Mouse (Mus musculus): ENCODE results near the gene Myl3. TPM values are rescaled to one million over a fixed set of nuclear protein-coding genes. Genes with fewer than 3 reads are reported as not detected.

Gene Myl3
- polyA plus RNA-seq, 1 experiment from 2014 or later: 1.2 TPM

DNA sequence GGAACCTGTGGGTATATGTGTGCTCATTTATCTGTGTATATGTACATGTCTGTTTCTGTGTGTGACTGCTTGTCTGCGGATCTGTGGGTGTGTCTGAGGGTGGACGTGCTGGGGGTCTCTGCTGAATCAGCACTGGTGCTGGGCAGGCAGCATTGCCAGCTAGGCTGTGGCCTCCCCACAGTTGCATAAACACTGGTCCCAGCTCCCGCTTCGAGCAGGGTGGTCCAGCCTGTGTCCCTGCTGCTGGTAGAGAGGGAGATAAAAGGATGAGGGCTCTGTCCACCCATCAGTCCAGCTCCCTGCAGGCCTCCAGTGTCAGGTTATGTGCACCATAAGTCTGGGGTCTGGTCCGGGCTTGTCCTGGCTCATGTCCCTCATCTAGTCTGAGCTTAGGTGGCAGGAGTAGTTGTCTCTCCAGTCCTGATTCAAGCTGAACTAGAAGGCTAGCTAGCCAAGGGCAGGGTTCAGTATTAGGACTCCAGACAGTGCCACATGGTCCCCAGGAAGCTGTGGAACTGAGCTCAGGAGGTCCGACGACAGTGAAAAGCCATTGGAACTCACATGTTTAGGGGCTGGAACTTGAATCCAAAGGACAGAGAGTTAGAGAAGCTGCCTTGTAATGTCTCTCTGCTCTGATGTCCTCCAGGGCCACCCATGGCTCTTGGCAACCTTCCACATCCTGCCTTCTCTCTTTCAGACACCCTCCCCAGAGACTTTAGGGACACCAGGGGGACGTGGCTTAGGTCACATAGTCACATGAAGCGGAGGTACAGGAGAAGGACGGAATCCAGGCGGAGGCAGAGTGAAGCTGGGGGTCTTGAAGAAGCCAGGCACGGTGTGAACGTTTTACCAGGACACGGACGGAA lies 33.0 kb downstream of the Myl3 start:
- no peaks in the 10 kb centered on the region for H3K9me3 ChIP-seq
- H3K4me3 ChIP-seq: no peak overlapping the region
- no peak overlapping the region for H3K9ac ChIP-seq (replicated peaks)
- 82% methylated on average over 15 of the region's 15 CpGs for WGBS
- H3K4me1 ChIP-seq: no peaks in the 10 kb centered on the region
- H3K4me2 ChIP-seq (replicated peaks): no peak overlapping the region
- no peak overlapping the region for H3K27ac ChIP-seq (replicated peaks)
- no peak for ATAC-seq (ENCODE audit: low FRiP score, low read depth)
- no peaks in the 10 kb centered on the region for H3K36me3 ChIP-seq
- H3K27me3 ChIP-seq: peaks cover 8% of the 10 kb centered on the region

DNA sequence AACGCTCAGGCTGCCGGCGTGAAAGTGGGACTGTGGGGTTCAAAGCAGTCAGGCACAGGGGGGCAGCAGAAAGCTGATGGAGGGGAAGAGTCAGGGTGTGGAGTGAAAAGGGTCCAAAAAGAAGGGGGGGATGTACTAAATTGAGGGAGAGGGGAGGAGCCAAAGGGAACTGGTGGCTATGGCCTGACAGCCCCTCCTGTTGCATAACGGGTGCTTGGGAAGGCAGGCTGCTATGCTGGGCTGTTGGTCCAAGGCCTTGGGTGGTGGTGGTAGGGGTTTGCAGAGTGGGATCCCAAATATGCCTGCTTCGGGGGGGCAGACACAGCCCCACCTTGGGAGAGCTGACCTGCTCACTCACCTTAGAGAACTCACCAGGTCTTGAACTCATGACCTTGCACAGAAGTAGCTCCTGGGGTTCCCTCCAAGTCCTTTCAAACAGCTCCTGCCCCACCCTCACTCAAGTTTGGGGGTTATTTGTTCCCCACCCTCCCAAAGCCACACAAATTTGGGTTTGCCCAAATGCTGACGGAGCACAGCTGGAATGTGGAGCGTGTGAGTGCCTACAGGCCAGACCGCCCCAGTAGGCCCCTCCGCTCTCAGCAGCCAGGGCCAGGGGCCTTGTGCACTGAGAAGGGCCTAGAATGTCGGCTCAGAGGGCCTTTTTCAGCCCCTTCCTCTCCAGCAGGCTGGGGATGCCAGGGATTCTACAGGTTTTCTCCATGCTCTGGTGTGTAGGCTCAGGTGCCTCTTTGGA lies 33.8 kb downstream of the Myl3 start:
- Histone ChIP-seq H3K27ac (replicated peaks) (no peak overlapping the region), H3K36me3 (no peaks in the 10 kb centered on the region)

DNA sequence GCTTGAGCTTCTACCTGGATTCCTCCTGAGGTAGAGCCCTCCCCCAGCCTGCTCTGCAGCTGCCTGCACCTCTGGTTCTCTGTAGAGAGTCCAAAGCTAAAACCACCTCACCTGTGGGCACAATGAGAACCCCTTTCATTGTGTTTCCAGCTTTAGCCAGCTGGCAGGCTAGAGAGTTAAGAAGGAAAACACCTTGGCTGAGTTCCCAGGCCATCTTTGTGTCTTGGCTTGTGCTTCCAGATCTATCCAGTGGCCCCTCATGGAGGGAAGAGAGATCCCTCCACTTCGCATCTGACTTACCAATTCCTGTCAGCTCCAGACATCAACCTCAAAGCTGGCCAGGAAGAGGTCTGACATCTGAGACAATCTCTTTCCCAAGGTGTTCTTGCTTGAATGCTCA lies 36.4 kb downstream of the Myl3 start:
- no peaks in the 10 kb centered on the region for H3K9me3 ChIP-seq
- no peak overlapping the region for H3K27ac ChIP-seq (replicated peaks)
- ATAC-seq (ENCODE audit: low FRiP score, low read depth): no peak
- H3K4me1 ChIP-seq: peaks cover 11% of the 10 kb centered on the region; the same call in 1 of the 2 replicates
- no peak overlapping the region for H3K4me3 ChIP-seq
- H3K4me2 ChIP-seq (replicated peaks): no peak overlapping the region
- no peaks in the 10 kb centered on the region for H3K36me3 ChIP-seq
- WGBS: 97% methylated on average over 1 of the region's 1 CpGs
- H3K27me3 ChIP-seq: peaks cover 16% of the 10 kb centered on the region
- H3K9ac ChIP-seq (replicated peaks): no peak overlapping the region

More for the DNA sequence above, 33.8 kb downstream of the Myl3 start:
- Histone ChIP-seq H3K4me1 (peaks cover under 1% of the 10 kb centered on the region; the same call in 1 of the 2 replicates), H3K4me2 (replicated peaks) (no peak overlapping the region), H3K9me3 (no peaks in the 10 kb centered on the region), H3K27me3 (peaks cover 14% of the 10 kb centered on the region), H3K4me3 (no peak overlapping the region), H3K9ac (replicated peaks) (no peak overlapping the region)
- ATAC-seq (ENCODE audit: low FRiP score, low read depth): no peak
- 79% methylated on average over 10 of the region's 10 CpGs for WGBS

DNA sequence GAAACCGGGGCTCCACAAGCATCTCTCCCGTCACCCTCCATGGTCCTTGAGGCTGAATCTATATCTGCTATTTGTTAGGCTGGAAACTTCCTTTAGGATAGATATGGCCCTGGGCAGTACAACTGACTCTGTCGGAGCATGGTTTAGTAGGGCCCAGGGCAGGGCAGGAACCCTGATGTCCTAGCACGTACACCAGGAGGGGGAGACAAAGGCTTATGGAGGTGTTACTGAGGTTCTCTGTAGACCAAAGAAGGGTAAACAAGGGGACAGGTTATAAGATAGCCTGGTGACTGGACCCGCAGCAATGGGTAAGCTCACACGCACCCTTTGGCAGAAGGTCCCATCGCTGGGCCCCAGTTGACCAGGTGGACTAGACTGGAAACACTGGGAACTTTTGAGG lies 36.9 kb downstream of the Myl3 start:
- ATAC-seq (ENCODE audit: low FRiP score, low read depth): no peak
- Histone ChIP-seq H3K4me1 (peaks cover 11% of the 10 kb centered on the region; the same call in 1 of the 2 replicates), H3K4me2 (replicated peaks) (no peak overlapping the region), H3K27ac (replicated peaks) (no peak overlapping the region), H3K9ac (replicated peaks) (no peak overlapping the region), H3K9me3 (no peaks in the 10 kb centered on the region), H3K27me3 (peaks cover 16% of the 10 kb centered on the region), H3K4me3 (no peak overlapping the region), H3K36me3 (no peaks in the 10 kb centered on the region)
- WGBS: 83% methylated on average over 7 of the region's 7 CpGs

DNA sequence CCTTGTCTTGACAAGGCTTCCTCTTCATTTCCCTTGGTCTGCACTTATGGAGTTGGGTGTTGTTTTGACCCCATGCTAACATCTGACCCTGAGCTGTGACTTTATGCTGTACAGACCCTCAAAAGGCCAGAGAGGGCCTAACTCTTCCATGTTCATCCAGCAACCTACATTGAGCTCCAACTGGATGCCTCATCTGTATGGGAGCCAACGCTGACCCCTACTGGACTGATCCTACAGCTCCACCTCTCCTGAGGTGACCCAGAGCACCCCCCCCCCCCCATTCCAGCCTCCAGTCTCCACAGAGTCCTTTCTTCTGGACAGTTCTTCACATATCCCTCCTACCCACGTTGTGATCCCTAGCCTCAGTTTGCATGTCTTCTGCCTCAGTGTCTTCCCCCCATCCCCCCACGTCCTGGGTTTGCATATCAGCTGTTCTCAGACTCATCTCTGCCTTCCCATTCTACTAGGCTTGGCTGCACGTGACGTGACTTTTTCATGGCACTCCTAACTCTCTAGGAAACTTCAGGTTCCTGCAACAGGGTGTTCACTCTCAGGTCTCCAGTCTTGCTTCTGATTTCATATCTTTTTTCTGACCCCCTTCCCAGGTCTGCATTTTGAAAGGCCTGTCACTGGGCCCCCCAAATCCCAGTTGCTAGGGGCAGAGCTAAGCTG lies 37.7 kb downstream of the Myl3 start:
- Histone ChIP-seq H3K27ac (replicated peaks) (no peak overlapping the region), H3K4me2 (replicated peaks) (no peak overlapping the region), H3K9me3 (no peaks in the 10 kb centered on the region), H3K9ac (replicated peaks) (no peak overlapping the region), H3K4me1 (peaks cover 11% of the 10 kb centered on the region; the same call in 1 of the 2 replicates), H3K27me3 (peaks cover 16% of the 10 kb centered on the region), H3K36me3 (no peaks in the 10 kb centered on the region), H3K4me3 (no peak overlapping the region)
- no peak for ATAC-seq (ENCODE audit: low FRiP score, low read depth)
- 59% methylated on average over 5 of the region's 5 CpGs for WGBS

DNA sequence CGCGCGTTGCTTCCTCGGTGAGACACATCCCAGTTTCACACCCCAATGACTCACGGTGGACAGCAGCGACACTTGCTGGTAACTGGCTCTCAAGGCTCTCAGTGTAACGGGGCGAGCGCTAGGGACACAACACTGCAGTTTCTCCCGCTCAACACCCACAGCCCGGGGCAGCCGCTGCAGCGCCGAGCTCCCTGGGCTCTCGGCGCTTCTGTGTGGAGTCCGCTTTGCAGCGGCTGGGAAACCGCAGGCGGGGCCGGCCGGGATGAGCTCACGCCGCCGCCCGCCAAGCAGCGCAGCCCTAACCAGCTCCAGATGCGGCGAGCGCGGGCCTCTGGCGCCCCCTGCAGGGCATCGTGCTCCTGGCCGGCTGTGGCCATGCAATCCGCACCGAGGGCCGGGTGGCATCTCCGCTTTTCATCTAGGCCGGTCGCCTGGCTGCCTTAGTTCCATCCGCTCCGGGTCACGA lies 39.6 kb downstream of the Myl3 start:
- peak overlapping the region; percentile 60 for H3K9ac ChIP-seq (replicated peaks)
- peak overlapping the region; percentile 50 for H3K4me3 ChIP-seq
- H3K4me2 ChIP-seq (replicated peaks): peak overlapping the region; percentile 68
- H3K27me3 ChIP-seq: peaks cover 16% of the 10 kb centered on the region
- peaks cover 11% of the 10 kb centered on the region; the same call in 1 of the 2 replicates for H3K4me1 ChIP-seq
- no peaks in the 10 kb centered on the region for H3K9me3 ChIP-seq
- no peaks in the 10 kb centered on the region for H3K36me3 ChIP-seq
- under 1% methylated on average over 41 of the region's 43 CpGs for WGBS
- ATAC-seq (ENCODE audit: low FRiP score, low read depth): peak; percentile 94
- peak overlapping the region; percentile 58 for H3K27ac ChIP-seq (replicated peaks)

DNA sequence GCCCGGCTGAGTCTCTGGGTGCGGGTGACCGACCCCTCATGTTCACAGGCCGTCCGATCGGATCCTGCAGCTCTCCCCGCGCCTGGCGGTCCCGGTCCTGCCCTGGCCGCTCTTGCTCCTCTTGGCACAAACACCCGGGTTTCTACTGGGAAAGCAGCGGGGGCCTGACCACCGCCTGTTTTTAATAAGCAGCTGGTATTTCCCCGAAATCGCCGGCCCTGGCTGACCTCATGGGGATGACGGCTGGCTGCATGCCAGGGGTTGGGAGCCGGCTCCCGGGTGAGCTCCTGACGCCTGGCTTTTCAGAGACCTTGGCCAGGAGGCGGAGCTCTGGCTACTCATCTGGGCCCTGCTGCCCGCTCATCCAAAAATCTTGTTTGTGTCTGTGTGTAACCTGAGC lies 40.1 kb downstream of the Myl3 start:
- Histone ChIP-seq H3K9me3 (no peaks in the 10 kb centered on the region), H3K9ac (replicated peaks) (peak overlapping the region; percentile 60), H3K27me3 (peaks cover 16% of the 10 kb centered on the region), H3K4me2 (replicated peaks) (peak overlapping the region; percentile 68), H3K36me3 (no peaks in the 10 kb centered on the region), H3K4me3 (peak overlapping the region; percentile 50), H3K4me1 (peaks cover 11% of the 10 kb centered on the region; the same call in 1 of the 2 replicates), H3K27ac (replicated peaks) (peak overlapping the region; percentile 58)
- ATAC-seq (ENCODE audit: low FRiP score, low read depth): peak; percentile 77
- under 1% methylated on average over 23 of the region's 23 CpGs for WGBS

DNA sequence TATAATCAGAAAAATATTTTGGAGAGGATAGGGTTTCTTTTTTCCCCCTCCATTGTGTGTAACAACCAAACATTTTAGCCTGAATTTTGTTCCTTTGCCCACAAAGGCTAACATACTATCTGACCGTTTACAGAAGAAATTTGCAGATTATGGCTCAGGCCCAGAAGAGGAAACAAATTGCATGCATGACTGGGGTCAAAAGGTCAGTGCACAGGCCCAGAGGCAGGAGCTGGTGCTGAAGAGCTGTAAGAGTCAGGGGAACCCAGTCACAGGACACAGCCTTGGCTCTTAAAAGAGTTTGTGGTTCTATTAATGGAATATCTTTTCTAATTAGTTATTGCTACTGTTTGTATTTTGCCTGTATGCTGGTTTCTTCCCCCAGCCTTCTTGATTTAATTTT lies 42.0 kb downstream of the Myl3 start:
- 49% methylated on average over 1 of the region's 1 CpGs for WGBS
- no peaks in the 10 kb centered on the region for H3K36me3 ChIP-seq
- no peak for ATAC-seq (ENCODE audit: low FRiP score, low read depth)
- no peaks in the 10 kb centered on the region for H3K9me3 ChIP-seq
- no peak overlapping the region for H3K4me2 ChIP-seq (replicated peaks)
- H3K4me1 ChIP-seq: peaks cover 11% of the 10 kb centered on the region; the same call in 1 of the 2 replicates
- H3K9ac ChIP-seq (replicated peaks): no peak overlapping the region
- peaks cover 16% of the 10 kb centered on the region for H3K27me3 ChIP-seq
- no peak overlapping the region for H3K4me3 ChIP-seq
- no peak overlapping the region for H3K27ac ChIP-seq (replicated peaks)

DNA sequence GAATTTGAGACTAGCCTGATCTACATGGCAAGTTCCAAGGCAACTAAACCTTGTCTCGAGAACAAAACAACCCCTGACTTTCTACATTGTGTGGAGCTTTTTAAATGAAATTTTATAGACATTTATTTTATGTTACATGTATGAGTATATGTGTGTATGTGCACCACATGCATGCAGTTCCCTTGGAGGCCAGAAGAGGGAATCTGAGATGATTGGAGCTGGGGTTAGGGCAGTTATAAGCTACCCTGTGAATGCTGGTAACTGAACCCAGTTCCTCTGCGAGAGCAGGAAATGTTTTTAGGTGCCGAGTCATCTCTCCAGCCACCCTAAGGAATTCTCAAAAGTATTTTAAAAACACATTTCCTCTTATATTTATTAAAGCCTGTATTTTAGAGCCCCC lies 46.5 kb downstream of the Myl3 start:
- WGBS: 89% methylated on average over 3 of the region's 3 CpGs

DNA sequence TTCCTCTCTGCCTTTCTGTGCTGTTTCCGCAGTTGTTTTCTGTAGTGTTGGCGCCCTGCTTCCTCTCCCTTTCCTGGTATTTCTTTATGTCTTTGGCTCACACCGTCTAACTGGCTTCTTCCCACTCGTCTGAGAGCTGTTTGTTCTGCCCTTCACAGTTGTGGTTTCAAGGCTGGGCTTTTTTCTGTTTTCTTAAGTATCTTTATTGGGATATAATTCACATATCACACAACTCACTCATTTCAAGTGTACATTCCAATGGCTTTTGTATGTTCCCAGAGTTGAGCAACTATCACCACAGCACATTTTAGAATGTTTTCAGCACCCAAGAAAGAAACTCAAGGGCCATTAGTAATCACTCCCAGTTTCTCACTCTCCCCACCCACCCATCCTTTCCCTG lies 48.8 kb downstream of the Myl3 start:
- no peaks in the 10 kb centered on the region for H3K36me3 ChIP-seq
- no peak overlapping the region for H3K27ac ChIP-seq (replicated peaks)
- H3K9ac ChIP-seq (replicated peaks): no peak overlapping the region
- no peaks in the 10 kb centered on the region for H3K9me3 ChIP-seq
- no peak overlapping the region for H3K4me3 ChIP-seq
- no peaks in the 10 kb centered on the region for H3K4me1 ChIP-seq
- ATAC-seq (ENCODE audit: low FRiP score, low read depth): no peak
- 80% methylated on average over 4 of the region's 4 CpGs for WGBS
- H3K27me3 ChIP-seq: no peaks in the 10 kb centered on the region
- no peak overlapping the region for H3K4me2 ChIP-seq (replicated peaks)

More for the DNA sequence above, 46.5 kb downstream of the Myl3 start:
- no peak overlapping the region for H3K4me3 ChIP-seq
- H3K27me3 ChIP-seq: no peaks in the 10 kb centered on the region
- no peak overlapping the region for H3K4me2 ChIP-seq (replicated peaks)
- H3K4me1 ChIP-seq: no peaks in the 10 kb centered on the region
- ATAC-seq (ENCODE audit: low FRiP score, low read depth): no peak
- H3K9ac ChIP-seq (replicated peaks): no peak overlapping the region
- H3K36me3 ChIP-seq: no peaks in the 10 kb centered on the region
- H3K27ac ChIP-seq (replicated peaks): no peak overlapping the region
- H3K9me3 ChIP-seq: no peaks in the 10 kb centered on the region

DNA sequence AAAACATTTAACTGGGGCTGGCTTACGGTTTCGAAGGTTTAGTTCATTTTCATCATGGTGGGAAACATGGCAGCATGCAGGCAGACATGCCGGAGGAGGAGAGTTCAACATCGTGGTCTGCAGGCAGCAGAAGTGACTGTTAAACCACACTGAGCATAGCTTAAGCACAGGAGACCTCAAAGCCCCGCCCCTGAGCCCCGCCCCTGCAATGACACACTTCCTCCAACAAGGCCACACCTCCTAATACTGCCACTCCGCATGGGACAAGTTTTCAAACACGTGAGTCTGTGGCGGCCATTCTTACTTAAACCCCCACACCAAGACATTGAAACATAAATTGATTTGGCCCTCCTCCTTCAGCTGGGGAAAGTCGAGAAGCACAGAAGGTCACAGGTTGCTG lies 55.4 kb downstream of the Myl3 start:
- Histone ChIP-seq H3K4me3 (no peak overlapping the region), H3K4me1 (no peaks in the 10 kb centered on the region), H3K9me3 (no peaks in the 10 kb centered on the region), H3K27me3 (no peaks in the 10 kb centered on the region), H3K27ac (replicated peaks) (no peak overlapping the region), H3K9ac (replicated peaks) (no peak overlapping the region), H3K4me2 (replicated peaks) (no peak overlapping the region), H3K36me3 (no peaks in the 10 kb centered on the region)
- no peak for ATAC-seq (ENCODE audit: low FRiP score, low read depth)
- 90% methylated on average over 10 of the region's 10 CpGs for WGBS
